Mouse (Mus musculus) T-cell, adult 2 months (primary cell): ENCODE measurements around the gene Stx4a.
"Not testable (repeated sequence)": the region's sequence is repeated elsewhere in the genome, so short reads cannot be mapped to it uniquely, and the experiment has no call there.

Source experiments
- DNase-seq: peaks from one replicate; pipeline ENCODE4 v3.0.0; 2022; ENCODE audit warnings: low spot score

Gene Stx4a

DNA sequence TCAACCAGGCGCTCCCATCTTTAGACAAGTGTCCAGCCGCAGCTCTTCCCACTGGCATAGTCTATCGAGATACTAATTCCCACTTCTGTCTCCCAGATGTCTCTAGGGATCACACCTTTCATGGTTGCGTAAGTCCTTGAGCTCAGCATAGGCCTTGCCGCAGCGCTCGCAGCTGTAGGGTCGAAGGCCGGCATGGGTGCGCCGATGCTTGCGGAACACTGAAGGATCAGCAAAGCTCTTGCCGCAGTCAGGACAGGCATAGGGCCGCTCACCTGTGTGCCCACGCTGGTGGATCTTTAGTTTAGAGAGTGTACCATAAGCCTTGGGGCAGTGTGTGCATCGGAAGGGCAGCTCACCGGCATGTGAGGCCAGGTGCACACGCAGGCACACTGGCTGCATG is 43.5 kb downstream of the Stx4a start:
- no peak for DNase-seq

DNA sequence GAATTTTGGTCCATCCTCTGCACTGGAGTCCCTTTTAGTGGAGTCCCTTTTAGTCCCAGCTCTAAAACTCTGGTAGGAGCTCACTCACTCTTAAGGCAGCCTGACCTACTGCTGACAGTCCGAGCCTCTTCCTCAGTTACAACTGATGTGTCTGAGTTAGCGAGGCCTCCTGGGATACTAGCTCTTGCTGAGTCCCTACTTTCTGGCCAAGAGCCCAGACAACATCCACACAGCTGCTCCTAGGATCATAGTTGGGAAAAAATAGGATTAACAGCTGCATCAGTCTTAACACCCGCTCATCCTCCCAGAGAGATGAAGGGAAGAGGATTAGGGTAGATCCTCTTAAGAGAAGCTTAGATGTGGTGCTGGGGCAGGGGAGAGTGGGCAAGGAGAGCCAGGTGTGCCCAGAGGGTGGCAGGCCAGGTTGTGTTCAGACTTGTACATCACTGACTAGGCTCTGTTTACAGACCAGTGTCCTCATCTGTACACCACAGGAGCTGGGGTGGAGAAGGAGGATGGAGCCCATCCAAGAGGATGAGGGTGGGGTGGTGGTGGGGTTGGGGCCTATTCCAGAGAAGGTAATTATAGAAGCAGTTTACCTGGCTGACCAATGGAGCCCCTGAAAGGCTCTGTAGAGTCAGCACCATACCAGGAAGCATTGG is 45.2 kb downstream of the Stx4a start:
- no peak for DNase-seq

DNA sequence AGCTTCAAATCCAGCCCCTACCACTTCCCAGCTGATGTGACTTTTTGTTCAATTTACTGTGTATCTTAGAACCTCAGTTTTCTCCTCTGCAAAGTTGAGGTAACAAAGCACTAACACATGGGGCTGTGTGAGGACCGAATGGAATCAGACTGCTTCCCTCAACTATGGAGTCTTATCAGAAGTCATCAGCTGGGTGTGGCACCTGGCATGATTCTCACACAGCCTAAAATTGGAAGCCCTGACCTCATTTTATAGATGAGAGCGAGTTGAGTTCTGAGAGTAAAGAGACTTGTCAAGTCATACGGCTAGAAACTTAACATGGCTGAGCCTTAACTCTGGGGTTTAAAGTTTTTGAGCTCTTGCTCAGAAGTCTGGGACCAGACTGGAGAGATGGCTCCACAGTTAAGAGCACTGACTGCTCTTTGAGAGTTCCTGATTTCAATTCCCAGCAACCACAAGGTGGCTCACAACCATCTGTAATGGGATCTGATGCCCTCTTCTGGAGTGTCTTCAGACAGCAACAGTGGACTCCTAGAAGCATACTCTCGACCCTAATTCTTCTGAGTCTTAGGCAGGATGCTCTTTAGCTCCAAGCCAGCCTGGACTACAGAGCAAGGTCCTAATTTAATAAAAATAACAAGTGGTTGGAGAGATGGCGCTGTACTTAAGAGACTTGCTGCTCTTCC is 46.2 kb downstream of the Stx4a start:
- no peak for DNase-seq

DNA sequence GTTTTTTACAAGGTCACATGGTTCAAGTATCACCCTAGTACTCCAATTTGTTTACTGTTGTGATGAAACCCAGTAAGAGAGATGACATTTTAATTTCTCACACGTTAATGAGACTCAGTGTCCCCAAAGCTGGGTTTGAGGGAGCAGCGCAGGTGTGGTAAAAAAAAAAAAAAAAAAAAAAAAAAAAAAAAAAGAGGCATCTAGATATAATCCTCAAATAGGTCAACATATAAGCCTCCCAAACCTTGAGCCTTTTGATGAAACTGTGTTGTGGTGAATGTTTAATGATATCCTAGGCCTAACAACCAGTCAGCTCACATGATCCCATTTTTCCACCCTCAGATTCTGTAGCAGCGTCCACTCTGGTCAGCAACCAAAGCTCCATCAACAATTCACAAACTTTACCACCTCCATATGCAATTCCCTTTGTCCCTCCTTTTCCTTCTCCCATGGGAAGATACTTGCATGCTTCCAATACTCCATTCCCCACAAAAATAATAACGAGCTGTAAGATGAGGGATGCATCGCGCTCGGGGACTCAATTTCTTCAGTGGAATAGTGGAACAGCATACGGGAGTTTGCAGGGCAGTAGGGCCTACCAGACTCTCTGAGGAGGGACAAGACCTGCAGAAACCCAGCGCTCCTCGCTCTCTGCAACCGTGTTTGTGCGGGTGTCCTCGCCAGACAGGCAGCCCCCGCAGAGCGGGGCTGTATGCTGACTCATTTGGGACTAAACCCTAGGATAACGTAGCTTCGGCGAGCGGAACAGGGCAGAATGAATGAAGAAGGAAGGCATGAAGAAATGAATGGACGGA is 50.9 kb downstream of the Stx4a start:
- DNase-seq: no peak

DNA sequence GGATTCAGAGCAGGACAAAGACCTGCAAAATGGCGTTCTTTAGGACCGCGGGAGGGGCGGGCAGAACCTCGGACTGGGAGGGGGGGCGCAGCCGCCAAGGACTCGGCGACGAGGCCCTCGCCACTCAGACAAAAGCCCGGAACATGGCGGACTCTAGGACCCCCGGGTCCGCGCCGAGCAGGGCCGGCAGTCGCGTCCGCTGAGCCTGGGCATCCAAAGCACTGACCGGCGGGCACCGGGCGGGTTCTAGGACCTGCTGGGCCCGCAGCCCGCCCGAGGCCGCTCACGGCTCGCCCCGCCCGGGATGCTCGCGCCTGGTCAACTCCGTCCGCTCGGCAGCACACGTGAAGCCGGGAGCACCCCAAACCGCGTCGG is 51.5 kb downstream of the Stx4a start:
- DNase-seq: peak; percentile 82

DNA sequence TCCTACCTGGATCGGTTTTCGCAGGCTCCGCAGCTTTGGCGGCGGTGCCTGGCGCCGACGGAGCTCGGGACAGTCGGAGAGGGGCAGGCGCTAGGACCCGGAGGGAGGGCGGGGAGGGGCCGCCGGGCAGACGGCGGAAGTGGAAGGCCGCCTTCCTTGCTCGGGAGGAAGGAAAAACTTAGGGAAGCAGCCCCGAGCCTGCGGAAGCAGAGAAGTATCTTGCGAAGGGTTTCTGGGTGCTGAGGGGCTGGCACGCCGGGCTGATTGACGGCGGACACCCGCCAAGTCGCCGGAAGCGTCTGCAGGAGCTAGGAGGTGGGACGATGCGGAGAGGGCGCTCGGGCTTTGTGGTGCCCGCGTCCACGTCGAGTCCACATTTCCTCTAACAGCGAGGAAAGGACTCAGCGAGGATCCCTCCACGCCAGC is 52.0 kb downstream of the Stx4a start, which contains the start of gene Zfp646:
TSS of gene Zfp646 (plus strand) at position 181 of the 426 bp plus-strand sequence.
- peak; percentile 68 for DNase-seq

DNA sequence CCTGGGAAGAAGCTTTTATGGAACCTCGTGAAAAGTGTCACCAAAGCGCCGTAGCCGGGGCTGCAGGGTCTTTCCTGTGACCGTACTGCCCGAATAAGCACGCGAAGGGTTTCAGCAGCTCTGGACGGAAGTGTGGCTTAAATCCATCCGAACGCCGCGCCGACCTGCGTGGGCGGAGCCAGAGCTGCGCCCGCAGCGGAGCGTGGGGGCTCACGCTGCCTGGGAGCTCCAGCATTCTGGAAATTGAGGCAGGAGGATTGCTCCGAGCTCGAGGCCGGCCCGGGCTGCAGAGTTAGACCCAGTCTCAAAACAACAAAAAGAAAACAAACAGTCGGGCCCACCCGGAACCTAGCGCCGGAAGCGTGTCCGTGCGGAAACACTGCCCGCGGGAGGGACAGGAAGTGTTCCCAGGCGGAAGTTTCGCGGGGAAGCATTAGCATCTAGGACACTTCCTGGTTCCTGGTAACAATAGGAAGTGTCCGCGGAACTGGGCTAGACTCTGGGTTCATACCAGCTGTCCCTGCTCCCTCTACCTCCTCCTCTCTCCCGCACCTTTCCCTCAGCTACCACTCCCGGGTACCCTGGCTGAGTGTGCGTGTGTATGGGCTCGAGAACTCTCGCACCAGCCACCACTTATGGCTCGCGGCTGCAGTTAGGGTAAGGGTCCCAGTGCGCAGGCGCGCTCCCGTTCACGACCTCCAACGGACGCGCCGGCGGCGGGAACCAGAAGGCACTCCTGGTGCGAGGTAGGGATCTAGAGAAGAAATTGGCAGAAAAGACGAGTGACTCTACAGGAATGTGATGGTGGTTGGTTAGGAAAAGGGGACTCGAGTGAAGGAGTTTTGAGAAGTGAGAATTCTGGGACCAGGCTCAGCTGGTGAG is 52.6 kb downstream of the Stx4a start, which contains the start of gene Zfp668:
TSS of gene Zfp668 (minus strand) at position 362 of the 882 bp plus-strand sequence.
- peak; percentile 89 for DNase-seq

DNA sequence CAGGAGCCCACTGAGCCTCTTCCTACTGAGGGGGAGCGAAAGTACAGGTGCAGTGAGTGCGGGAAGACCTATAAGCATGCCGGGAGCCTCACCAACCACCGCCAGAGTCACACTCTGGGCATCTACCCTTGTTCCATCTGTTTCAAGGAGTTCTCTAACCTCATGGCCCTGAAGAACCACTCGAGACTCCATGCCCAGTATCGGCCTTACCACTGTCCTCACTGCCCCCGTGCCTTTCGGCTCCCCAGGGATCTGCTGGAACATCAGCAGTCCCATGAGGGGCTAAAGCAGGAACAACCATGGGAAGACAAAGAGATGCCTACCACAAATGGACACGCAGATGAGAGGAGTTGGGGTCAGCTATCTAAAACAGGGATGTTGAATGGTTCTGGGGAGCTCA is 55.2 kb downstream of the Stx4a start:
- DNase-seq: no peak

DNA sequence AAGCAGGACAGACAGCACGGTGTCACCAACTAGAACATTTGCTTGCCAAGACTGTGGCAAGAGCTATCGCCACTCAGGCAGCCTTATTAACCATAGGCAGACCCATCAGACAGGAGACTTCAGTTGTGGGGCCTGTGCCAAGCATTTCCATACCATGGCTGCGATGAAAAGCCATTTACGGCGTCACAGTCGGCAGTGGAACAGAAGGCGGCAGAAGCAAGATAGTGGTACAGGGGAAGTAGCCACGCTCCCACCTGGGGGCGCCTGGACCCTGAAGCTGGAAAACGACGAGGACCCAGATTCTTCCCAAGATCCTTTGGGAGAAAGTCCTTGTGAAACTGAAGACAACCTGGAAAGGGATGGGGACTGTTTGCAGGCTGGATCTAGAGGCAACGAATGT is 56.3 kb downstream of the Stx4a start:
- no peak for DNase-seq

DNA sequence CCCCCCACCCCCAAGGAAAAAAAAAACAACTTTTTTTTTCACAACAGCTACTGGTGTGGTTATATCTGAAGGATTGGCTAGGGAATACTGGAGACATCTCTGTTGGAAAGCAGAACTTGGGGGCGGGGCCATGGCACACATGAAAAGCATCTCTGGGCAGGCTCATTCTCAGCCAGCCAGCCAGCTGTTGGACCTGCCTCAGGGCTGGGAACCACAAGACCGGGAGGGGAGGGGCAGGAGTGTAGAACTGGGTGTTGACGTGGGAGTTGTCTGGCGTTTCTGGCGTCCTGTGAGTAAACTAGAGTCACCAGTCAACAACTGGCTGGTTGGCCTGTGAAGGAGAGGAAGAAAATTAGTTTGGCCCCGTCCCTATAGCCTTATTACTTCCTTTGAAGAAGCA is 61.9 kb downstream of the Stx4a start:
- no peak for DNase-seq

DNA sequence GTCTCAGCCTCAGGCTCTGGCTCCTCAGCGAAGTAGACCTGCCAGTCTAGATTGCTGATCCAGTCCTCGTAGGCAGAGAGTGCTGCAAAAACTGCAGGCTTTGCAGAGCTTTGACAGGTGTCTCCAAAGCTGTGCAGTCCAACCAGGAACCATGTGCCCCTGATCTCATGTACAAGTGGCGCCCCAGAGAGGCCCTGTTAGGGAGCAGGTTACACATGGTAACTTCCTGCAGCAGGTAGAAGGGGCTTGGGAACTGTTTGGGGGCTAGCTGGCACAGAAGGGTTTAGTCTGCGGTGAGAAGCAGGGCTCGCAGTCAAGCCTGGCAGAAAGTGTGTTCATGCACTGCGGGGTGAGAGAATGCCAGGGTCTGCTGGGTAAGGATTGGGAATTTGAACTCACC is 62.5 kb downstream of the Stx4a start:
- no peak for DNase-seq

DNA sequence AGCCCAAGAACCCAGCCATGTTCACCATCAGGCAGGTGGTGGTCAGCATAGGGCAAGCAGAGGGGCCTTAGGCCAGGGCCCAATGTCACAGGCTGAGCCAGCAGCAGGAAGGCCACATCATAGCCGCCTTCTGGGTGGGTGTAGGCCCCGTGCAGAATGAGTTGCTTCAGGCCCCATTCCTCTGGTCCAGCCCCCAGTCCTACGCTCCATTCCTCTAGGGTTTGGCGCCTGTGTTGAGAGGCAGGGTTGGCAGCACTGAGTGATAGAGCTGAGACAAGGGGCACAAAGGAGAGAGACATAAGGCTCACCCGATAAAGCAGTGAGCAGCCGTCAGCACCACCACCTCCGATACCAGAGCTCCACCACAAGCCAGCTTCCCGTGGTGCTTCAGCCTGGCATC is 63.1 kb downstream of the Stx4a start:
- no peak for DNase-seq

DNA sequence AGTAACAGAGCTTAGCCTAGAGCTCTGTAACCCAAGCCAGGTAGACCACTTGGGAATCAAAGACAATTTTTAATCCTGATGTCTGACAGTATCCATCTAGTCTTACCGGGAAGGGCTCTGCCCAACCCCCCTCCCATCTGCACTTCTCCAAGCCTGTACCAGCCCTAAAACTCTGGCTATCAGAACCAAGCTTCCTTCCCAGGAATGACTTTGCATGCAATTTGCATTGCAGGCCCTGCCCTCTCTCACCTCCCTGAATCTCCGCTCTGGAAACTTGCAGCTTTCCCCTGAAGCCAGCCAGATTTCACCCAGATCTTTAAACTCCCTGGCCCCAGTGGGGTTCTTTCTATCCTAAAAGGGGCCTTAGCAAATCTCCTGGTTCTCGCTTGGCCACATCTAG is 63.7 kb downstream of the Stx4a start:
- DNase-seq: no peak

DNA sequence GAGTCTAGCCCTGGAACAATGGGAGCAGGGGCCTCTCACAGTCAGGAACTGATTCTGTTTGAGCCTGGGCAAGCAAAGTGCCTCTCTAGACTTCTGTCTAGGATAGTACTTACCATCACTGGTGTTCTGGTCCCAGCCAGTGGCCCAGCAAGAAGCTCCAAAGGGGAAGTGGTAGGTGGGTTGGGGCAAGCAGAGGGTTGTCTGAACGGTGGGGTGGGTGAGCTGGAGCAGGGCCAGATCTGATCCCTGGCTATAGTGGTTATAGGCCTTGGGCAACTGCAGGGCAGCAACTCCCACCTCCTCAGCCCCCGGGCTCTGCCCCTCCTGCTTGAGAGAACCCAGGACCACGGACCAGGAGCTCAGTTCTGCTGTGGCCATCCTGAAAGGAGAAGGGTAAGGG is 64.7 kb downstream of the Stx4a start:
- no peak for DNase-seq

DNA sequence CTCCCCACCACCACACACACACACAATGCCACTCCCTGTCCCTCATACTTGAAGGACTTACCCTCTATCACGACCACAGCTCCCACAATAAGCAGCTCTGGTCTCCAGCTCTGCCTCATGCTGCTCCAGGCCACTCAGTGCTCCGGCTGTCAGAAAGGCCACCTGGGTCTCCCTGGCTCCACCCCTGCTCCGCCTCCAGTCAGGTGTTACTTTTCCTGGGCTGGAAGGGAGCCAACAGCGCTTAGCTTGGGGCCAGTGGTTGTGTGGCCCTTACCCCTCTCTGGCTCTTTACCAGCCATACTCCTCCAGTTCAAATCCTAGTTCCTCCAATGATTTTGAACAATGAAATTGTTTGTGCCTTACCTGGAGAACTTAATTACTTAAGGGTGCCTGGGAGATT is 66.7 kb downstream of the Stx4a start, which contains the start of gene Prss53:
TSS of gene Prss53 (minus strand) at position 173 of the 400 bp plus-strand sequence.
- DNase-seq: no peak

DNA sequence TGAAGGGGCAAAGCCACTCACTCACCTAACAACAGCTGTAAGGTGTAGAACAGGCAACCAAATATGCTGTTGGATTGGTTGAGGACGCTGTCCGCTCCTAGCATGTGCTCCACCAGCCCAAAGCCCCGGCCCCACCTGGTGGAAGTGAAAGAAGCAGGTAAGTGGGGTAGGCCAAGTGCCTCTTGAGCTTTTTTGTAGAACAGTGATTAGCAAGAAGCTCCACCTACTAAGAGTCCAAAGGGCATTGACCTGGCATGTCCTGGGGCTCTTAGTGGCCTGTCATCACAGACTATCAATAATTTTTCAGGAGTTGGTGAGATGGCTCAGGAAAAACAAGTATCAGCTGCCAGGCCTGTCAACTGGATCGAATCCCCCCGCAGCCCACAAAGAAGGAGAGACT is 70.4 kb downstream of the Stx4a start:
- no peak for DNase-seq

DNA sequence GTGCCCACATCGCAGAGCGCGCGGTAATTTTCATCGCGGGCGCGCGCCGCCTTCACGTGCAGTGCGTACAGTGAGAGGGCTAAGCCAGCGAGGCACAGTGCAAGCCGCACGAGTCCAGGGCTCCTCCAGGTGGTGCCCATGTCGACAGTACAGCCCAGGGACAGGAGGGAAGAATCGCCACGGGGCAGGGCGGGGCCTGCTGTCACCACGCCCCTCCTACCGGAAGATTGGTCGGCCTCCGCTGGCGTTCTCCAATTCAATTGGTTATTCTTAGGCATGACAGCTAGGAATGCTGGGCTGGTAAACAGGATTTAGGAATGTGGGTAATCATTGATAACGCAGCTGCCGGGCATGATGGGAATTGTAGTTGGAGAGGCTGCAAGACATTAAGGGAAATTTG is 71.3 kb downstream of the Stx4a start, which contains the start of the genes Gm21974 and Vkorc1:
TSS of gene Gm21974 (minus strand) at position 13 of the 400 bp plus-strand sequence.
TSS of gene Vkorc1 (minus strand) at position 176 of the 400 bp plus-strand sequence.
- DNase-seq: peak; percentile 87

DNA sequence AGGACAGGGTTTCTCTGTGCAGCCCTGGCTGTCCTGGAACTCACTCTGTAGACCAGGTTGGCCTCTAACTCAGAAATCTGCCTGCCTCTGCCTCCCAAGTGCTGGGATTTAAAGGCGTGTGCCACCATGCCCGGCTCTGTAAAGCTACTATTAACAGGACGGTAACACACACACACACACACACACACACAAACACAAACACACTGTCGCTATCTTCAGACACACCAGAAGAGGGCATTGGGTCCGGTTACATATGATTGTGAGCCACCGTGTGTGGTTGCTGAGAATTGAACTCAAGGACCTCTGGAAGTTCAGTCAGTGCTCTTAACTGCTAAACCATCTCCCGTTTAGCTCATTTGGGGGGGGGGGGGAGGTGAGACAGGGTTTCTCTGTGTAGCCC is 71.8 kb downstream of the Stx4a start:
- DNase-seq: not testable (repeated sequence)

DNA sequence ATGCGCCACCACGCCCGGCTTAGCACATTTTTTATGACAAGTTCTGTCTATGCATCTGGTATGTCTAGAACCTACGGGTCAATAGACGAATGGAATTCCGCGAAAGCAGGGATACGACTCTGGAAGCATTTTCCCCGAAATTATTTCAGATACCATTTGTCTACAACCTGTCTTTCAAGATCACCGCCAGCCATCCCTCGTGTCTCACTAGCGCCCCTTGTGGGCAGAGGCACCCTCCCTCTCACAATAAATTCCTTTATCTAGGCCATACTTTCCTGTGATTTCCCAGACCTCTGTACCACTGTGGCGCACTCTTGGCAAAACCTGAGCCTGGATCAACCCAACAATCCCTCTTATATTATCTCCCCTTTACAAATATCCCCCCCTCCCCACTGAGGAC is 72.3 kb downstream of the Stx4a start:
- DNase-seq: peak; percentile 65

DNA sequence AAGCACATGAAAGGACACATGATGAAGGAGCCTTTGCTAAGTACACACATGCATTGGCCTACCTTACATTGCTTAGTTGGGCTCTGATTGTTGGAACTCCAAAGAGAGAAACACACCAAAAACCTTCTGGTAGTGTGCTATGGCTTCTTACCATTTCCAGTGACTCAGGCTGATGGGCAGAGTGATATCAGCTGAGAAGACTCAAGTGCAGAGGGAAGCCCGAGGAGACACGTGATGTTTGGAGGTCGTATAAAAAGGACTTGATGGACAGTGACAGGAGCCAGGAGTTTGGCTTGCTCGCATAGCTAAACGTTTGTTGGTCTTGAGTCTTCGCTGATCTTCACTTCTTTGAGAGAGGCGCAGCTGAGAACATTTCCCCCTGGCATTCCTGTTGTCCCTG is 73.4 kb downstream of the Stx4a start:
- no peak for DNase-seq

DNA sequence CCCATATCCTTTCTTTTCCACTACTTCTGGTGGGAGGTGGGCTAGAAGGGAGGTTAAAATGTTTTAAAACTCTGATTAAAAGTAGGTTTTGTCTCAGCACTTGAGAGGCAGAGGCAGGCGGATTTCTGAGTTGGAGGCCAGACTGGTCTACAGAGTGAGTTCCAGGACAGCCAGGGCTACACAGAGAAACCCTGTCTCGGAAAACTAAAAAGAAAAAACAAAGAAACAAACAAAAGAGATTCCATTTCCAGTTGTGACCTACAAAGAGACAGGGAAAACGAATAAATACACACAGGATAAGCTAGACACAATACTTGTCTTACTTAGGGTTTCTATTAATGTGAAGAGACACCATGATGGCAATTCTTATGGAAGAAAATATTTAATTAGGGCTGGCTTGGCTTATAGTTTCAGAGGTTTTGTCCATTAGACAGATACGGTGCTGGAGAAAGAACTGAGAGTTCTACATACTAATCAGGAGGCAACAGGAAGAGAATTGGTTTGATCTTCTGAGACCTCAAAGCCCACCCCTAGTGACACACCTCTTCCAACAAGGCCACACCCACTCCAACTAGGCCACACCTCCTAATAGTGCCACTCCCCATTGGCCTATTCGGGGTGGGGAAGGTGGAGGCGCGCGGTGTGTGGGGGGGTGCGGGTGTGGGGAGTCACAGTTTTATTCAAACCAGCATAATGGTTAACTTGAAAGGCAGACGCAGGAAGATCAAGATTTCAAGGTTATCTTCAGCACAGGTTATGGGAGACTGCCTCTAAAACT is 74.3 kb downstream of the Stx4a start:
- DNase-seq: peak; percentile 72
